Mouse (Mus musculus) lung, postnatal 0 days (tissue): ENCODE measurements around the gene Spata45.

Source experiments
- CTCF ChIP-seq: IDR thresholded peaks from 2 replicates; pipeline ENCODE4 v1.5.1; 2016; ENCODE audit warnings: antibody characterized with exemption, mild to moderate bottlenecking
- EP300 ChIP-seq: IDR thresholded peaks from 2 replicates; pipeline ENCODE4 v1.6.1; 2016; ENCODE audit warnings: antibody characterized with exemption, mild to moderate bottlenecking, control low read depth

DNA sequence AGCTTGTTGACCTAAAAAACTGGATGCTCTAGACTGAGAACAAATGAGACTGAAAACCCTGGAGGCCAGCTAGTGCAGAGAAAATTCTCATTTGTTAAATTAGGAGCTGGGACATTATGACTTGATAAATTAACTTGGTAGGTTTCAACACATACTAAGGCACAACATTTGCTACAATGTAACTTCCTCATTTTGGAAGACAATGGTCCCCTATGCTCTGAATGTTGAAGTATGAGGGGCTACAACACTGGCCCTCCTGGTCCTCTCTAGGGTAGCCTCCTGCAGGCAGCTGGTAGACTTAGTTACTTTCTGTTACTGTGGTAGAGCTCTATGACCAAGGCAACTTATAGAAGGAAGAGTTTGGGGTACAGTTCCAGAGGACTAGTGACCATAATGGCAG is 4.9 kb downstream of the Spata45 start:
- no peak for TF ChIP-seq CTCF
- TF ChIP-seq EP300: no peak
